Mouse (Mus musculus) heart, postnatal 10 days (tissue): ENCODE measurements around the gene Herc6. TPM values are rescaled to one million over a fixed set of nuclear protein-coding genes. Genes with fewer than 3 reads are reported as not detected.
A peak's percentile ranks its signal among the peaks of the same experiment; 100 is the strongest.

ENCODE experiments used
- DNase-seq, 2 experiments: peaks; one replicate each; pipeline ENCODE4 v3.0.0; 2021
- intact Hi-C: fragments of 180-260 bp; cut with DNase I; formaldehyde crosslinking; loops from one replicate; pipeline ENCODE4 v1.15.1; 2025
- total RNA-seq, 2 experiments: library from RNA; stranded (reverse); gene quantifications; 2 replicates each; pipeline ENCODE4 v1.2.3; 2021

Gene Herc6
- total RNA-seq = 1 to 10 TPM; 2.4 to 3.6 TPM

GRCm38 (mm10) chr6:57580881-57581548, at the start of gene Herc6:
Gene Herc6 (plus strand): TSS chr6:57581000.
- intact Hi-C loops = no loop called here
- peak; percentile 76 to 77 for DNase-seq

- intact Hi-C loops = no loop called here
- DNase-seq = no peak
Measured at GRCm38 (mm10) chr6:57531011-57531410, 49.8 kb upstream of the Herc6 start.

- DNase-seq = no peak
- intact Hi-C loops = no loop called here
Measured at GRCm38 (mm10) chr6:57531441-57531840, 49.4 kb upstream of the Herc6 start.

- intact Hi-C loops = no loop called here
- no peak for DNase-seq
Measured at GRCm38 (mm10) chr6:57532022-57532421, 48.8 kb upstream of the Herc6 start.

GRCm38 (mm10) chr6:57533410-57533809, 47.4 kb upstream of the Herc6 start:
- DNase-seq = no peak
- intact Hi-C loops = no loop called here

- peak; percentile 45 to 46 for DNase-seq
- intact Hi-C loops = no loop called here
Measured at GRCm38 (mm10) chr6:57534231-57534610, 46.6 kb upstream of the Herc6 start.

GRCm38 (mm10) chr6:57534611-57535286, 46.1 kb upstream of the Herc6 start:
- DNase-seq = peak; percentile 58 to 65
- intact Hi-C loops = loop anchor here (5.0 kb wide), 1 partner anchor 612 kb away; the partner anchor contains the start of genes Nt5c3 and Vmn1r4

GRCm38 (mm10) chr6:57535386-57535936, 45.3 kb upstream of the Herc6 start, which contains the start of gene Ppm1k:
Gene Ppm1k (minus strand): TSS chr6:57535468.
- peak; percentile 100 for DNase-seq
- intact Hi-C loops = loop anchor here (5.0 kb wide), 1 partner anchor 613 kb away; the partner anchor contains the start of genes Nt5c3 and Vmn1r4

- intact Hi-C loops = loop anchor here (5.0 kb wide), 1 partner anchor 614 kb away; the partner anchor contains the start of genes Nt5c3 and Vmn1r4
- DNase-seq = no peak
Measured at GRCm38 (mm10) chr6:57535971-57536669, 44.7 kb upstream of the Herc6 start.

- no peak for DNase-seq
- intact Hi-C loops = loop anchor here (5.0 kb wide), 1 partner anchor 616 kb away; the partner anchor contains the start of genes Nt5c3 and Vmn1r4
Measured at GRCm38 (mm10) chr6:57537887-57538286, 42.9 kb upstream of the Herc6 start.

- no peak for DNase-seq
- intact Hi-C loops = no loop called here
Measured at GRCm38 (mm10) chr6:57540950-57541498, 39.8 kb upstream of the Herc6 start.

GRCm38 (mm10) chr6:57541737-57542335, 39.0 kb upstream of the Herc6 start:
- intact Hi-C loops = loop anchor here (2.0 kb wide), 1 partner anchor 151 kb away; the partner anchor contains the start of gene Pyurf

GRCm38 (mm10) chr6:57543591-57543990, 37.2 kb upstream of the Herc6 start:
- peak; percentile 49 to 65 for DNase-seq
- intact Hi-C loops = loop anchor here (2.0 kb wide), 1 partner anchor 149 kb away; the partner anchor contains the start of gene Pyurf

More at GRCm38 (mm10) chr6:57541737-57542335, 39.0 kb upstream of the Herc6 start:
- DNase-seq = no peak

GRCm38 (mm10) chr6:57544866-57545265, 35.9 kb upstream of the Herc6 start:
- peak; percentile 61 to 70 for DNase-seq
- intact Hi-C loops = no loop called here

- DNase-seq = no peak
- intact Hi-C loops = no loop called here
Measured at GRCm38 (mm10) chr6:57551211-57551796, 29.5 kb upstream of the Herc6 start.

- intact Hi-C loops = no loop called here
Measured at GRCm38 (mm10) chr6:57557796-57558317, 22.9 kb upstream of the Herc6 start.

GRCm38 (mm10) chr6:57563454-57563853, 17.3 kb upstream of the Herc6 start:
- intact Hi-C loops = no loop called here

More at GRCm38 (mm10) chr6:57557796-57558317, 22.9 kb upstream of the Herc6 start:
- DNase-seq = no peak

GRCm38 (mm10) chr6:57565452-57565851, 15.3 kb upstream of the Herc6 start:
- intact Hi-C loops = no loop called here
- peak in 1 of 2 experiments; percentile 16 for DNase-seq

More at GRCm38 (mm10) chr6:57563454-57563853, 17.3 kb upstream of the Herc6 start:
- no peak for DNase-seq

- intact Hi-C loops = no loop called here
Measured at GRCm38 (mm10) chr6:57567630-57568029, 13.2 kb upstream of the Herc6 start.

More at GRCm38 (mm10) chr6:57567630-57568029, 13.2 kb upstream of the Herc6 start:
- no peak for DNase-seq
